Mouse (Mus musculus) layer of hippocampus, postnatal 25 days (tissue): ENCODE measurements around the gene Gm10188. TPM values are rescaled to one million over a fixed set of nuclear protein-coding genes. Genes with fewer than 3 reads are reported as not detected.

Experiments
- DNase-seq, 2 experiments: peaks; one replicate each; pipeline ENCODE4 v3.0.0; 2022; ENCODE audit warnings: mixed read lengths in 2 of 2, low spot score in 1 of 2; ENCODE audit errors: extremely low spot score in 1 of 2
- total RNA-seq, 2 experiments: library from RNA; stranded (reverse); gene quantifications; 2 replicates each; pipeline ENCODE4 v1.2.3; 2021

Gene Gm10188
- not detected for total RNA-seq

DNA sequence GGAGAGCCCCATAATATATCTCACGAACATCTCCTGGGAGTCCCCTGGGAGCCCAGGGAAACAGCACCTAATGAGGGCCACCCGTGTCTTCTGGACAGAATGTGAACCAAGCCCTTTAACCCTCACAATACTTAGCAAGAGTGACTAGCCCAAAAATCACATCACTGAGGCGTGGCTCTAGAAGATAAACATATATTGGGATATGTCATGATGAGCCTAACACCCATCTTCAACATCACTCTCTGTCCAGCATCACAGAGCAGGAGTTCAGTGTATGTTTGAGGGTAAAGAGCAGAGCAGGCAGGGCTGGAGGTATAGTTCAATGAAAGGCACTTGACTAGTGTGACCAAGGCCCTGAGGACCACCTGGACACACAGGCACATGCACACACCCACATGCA lies at the start of gene Gm10188:
Gene Gm10188, minus strand, starts transcription at position 101 of the 400 bp plus-strand sequence.
- no peak for DNase-seq

DNA sequence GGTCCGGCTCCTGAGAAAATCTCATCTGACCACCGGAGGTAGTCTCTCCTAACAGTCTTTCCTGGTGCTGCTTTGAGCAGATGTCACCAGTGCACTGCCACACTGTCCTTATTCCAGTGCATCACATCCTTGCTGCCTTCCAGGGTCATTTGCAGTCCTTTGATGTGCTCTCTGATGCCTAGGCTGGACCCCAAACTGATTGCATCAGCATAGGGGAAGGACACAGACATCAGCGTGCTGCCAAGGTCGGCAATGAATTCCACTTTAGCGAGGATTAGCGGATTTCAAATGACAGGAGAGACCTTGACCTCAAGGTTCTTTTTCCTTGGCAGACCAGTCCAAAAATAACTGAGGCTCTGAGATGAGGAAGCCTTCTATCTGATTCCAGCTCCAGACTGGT lies 47.6 kb upstream of the Gm10188 start:
- no peak for DNase-seq

DNA sequence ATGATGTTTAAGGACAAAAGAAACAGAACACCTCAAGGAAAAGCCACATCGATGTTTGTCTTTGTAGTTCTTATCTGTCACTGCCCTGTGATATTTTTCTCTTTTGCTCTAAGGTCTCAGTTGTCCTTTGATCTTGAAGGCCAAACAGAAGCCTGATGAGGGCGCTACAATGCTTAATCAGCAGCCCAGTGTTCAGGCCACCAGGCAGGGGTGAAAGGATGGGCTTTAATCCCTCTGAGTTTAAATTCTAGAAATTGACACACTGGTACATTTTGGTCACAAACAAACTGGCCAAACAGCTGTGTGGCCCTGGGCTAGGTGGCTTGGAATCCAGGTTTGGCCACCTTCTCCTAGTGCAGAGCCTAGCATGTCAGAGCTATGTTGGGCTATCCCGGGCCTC lies 47.1 kb upstream of the Gm10188 start:
- DNase-seq, result no peak

DNA sequence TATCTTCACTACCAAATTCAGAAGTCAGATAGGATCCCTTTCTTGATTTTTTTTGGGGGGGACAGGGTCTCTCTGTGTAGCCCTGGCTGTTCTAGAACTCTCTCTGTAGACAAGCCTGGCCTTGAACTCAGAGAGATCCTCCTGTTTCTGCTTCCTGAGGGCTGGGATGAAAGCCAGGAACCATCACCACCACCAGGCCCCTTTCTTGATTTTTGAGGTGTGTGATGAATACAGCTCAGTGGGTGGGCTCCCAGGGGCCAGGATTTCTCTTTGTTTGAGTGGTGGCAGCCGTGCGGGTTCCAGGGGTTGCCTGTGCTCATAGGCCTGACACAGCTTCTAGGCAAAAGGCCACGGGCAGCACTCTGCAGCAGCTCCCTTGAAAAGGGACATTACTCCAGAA lies 41.7 kb upstream of the Gm10188 start:
- DNase-seq, result no peak

DNA sequence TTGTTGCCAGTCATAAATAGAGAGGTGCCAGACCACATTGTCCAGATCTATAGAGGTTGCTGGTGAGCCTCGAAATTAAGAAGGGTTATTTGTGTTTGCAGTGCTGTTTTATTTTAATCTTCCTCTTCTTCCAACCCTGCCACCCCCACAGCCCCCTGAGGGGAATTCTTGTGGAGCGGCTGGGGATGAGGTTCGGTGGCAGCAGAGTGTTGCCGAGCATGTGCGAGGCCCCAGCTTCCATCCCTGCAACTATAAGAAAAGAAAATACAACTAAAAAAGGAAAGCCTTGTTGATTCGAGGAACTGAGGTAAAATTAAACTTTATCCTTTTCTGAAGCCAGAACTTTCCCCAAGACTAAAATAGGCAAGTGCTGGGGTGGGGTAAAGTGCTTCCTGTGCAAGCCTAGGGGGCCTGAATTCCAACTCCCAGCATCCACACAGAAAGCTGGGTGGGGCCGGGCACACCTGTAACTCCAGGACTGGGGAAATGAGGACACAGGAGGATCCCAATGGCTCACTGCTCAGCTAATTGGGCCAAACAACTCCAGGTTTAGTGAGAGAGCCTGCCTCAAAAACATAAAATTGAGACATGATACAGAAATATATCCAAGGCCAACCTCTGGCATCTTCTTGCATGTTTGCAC lies 39.0 kb upstream of the Gm10188 start:
- DNase-seq, result no peak

DNA sequence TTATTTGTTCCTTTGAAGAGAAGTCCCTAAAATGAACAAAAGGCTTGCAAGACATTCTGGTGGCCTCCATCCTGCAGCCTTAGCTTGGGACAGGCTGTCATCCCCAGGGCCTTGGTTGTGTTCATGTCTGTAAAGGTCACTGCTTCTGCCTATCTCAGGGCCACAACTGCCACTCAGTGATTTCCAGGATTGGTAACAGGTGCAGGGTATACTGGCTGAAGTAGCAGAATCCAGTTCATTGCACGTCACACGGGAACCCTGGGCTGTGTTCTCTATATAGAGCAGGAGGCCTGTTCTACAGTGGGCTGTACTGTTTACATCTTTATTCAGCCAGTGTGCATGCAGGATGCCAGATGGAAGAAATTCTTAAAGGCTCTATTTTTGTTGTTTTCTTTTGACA lies 38.4 kb upstream of the Gm10188 start:
- DNase-seq, result no peak

DNA sequence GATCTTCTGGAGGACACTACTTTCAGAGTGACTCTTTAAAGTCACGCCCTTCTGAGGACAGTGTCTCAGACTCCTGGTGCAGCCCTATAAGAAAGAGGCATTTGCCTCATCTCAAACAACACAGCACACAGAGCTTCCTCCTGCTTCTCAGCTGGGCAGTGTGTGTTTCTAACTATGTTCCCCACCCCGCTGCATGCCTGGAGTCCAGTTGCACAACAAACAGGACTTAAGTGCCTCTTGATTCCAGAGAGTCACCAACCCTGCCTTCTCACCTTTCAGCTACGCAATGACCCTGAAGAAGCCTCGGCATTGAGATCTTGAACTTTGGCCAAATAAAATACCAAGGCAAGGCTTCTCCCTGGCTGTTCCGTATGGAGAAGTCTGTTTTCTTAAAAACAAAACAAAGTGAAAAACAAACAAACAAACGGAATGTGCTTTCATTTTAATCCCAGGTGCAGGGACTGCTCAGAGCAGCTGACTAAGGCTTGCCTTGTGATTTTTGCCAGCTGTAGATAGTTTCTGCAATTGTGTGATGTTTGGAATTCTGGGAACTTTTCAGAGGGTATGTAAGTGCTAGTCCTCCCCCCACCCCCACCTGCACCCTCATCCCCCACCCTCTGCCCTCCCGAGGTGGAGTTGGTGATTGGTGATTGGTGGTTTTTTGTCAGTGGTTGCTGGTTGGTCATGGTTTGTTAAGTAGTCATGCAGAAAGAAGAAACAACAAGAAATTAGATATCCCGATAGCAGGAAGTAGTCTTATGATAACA lies 37.4 kb upstream of the Gm10188 start:
- no peak for DNase-seq

DNA sequence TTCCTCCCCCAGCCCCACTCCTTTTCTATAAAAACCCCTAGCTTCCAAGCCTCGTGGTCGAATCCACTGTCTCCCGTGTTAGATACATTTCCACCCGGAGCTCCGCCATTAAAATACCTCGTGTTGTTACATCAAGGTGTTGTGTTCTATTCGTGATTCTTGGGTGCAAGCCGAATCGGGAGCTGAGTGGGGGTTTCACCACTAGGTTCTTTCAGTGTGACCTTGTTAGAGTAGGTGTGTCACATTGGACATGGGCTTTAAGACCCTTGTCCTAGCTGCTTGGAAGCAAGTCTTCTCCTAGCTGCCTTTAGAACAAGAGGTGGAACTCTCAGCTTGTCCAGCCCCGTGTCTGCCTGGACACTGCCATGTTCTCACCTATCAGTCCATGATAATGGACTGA lies 36.4 kb upstream of the Gm10188 start:
- DNase-seq, result no peak

DNA sequence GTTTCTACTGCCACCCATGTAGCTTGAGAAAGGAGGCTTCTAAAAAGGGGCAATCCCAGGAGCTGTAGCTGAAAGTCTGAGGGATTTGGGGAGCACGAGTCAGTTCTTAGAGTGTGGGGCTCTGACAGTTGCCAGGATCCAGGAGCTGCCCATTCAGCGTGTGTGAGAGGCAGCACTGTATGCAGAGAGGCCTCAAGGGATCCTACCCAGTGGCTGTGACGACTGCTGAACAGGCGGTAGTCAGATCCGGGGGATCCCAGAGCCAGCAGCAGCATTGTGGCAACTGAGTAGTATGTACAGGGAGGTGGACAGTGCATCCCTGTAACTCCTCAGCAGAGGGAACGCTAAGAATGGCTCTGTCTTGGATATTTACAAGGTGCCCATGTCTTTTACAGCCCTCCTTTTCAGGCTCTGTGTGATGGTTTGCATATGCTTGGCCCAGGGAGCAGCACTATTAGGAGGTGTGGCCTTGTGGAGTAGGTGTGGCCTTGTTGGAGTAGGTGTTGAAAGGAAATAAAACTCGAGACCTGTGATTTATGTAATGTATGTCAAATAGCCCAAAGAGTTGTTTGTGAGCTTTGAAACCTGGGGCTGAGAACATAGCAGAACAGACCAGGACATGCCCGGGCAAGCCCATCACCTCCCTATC lies 35.8 kb upstream of the Gm10188 start:
- no peak for DNase-seq

DNA sequence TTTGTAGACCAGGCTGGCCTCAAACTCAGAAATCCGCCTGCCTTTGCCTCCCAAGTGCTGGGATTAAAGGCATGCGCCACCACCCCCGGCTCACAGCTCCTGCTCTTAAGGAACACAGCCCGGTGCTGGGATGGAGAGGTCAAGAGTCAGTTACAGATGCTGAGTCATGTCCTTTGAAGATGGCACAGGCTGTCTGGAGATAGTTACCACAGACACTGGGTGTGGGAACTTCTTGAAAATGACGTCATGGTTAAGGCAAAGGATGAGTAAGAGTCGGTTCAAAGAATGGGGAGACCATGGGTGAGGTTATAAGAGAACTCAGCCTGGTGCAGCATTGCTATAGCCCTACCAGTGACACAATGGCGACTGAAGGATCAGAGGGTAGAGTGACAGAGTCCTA lies 35.0 kb upstream of the Gm10188 start:
- DNase-seq, result no peak

DNA sequence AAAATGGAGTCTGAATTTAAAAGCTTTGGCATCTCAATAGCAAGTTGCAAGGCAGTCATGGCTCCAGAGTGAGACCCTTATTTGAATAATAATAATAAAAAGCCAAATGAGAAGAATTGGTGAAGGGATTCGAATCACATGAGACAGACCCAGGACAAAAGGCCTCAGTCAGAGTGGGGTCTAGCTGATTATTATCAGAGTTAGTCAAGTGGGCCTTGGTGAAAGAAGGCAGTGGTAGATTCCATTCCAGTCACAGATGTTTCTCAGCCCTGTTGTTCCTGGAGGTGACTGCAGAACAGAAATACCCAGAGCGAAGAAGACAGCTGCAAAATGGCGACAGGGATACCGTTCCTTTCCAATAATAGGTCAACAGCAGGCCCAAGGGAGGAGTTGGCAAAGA lies 34.1 kb upstream of the Gm10188 start:
- DNase-seq, result no peak

DNA sequence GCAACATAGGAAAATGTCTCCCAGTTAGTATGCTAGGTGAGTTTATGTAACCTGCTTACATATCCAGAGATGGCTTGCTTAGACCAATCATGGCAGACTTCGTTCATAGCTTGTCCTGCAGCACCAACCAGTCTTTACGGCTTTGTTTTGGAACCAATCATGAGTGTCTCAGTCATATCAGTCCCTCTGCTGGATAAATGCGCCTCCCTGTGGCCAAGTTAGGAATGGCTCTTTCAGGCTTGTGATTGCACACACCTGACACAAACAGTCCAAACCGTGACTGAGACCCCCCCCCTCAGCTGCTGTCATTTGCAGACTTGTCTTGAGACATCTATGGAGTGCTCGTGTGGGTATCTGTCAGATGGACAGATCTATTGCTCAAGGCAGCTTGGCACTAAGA lies 31.5 kb upstream of the Gm10188 start:
- no peak for DNase-seq

DNA sequence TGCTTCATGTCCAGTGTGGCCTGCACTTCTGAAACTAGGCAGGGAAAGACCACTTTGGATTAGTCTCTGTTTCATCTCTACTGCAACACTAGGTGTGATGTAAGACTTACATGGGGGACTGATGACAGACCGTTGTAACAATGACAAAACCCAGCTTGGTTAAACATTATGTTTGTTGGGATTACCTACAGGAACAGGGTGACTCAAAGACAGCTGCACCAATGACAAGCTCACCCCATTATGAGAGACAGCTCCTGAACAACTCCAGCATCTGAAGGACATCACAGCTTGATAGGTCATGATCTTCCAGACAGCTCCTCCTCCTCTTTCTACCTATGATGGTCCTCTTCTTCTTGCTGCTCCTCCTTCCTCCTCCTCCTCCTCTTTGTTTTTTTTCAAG lies 30.8 kb upstream of the Gm10188 start:
- no peak for DNase-seq

DNA sequence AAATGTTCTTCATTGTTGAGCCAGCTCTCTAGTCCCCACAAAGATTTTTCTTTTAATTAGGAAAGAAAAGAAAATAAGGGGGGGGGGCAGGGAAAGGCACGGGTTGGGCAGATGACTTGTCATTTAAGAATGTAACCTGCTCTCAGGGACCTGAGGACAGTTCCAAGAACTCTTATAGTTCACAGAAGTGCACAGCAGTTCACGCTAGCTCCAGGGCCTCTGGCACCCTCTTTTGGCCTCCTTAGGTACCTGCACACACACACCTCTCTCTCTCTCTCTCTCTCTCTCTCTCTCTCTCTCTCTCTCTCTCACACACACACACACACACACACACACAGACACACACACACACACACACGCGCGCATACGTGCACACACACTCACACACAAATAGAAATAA lies 24.9 kb upstream of the Gm10188 start:
- DNase-seq, result no peak

DNA sequence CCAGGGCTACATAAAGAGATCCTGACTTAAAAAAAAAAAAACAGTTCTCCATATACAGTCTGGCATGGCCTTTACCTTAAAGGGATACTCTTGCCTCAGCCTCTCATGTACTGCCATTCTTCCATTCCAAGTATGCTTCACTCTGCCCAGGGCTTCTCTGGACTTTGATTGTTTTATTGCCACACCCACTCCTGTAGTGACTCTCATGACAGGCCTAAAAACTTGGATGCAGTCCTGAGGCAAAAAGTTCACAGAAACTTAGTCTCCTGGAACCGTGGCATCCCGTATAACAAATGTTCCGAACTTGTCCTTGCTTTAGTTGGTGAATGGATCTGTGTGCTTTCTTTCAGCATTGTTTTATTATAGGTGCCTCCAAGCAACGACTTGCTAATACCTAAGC lies 17.1 kb upstream of the Gm10188 start:
- DNase-seq, result no peak

DNA sequence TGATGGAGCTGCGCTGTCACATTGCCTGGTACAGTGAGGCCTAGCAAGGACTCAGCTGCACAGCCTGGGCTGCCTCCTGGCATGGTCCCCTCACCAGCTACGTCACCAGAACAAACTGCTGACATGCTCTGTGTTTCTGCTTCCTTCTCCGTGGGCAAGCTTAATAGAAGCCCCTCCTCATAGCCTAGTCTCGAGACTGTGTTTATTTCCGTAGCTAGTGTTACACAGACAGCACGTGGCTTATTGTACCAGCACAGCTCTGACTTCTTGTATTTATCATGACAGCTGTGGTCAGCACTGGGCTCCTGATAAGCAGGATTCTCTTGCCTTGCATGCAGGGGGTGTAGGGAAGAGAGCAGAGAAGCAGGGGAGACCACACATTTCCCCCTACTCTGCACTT lies 16.6 kb upstream of the Gm10188 start:
- no peak for DNase-seq

DNA sequence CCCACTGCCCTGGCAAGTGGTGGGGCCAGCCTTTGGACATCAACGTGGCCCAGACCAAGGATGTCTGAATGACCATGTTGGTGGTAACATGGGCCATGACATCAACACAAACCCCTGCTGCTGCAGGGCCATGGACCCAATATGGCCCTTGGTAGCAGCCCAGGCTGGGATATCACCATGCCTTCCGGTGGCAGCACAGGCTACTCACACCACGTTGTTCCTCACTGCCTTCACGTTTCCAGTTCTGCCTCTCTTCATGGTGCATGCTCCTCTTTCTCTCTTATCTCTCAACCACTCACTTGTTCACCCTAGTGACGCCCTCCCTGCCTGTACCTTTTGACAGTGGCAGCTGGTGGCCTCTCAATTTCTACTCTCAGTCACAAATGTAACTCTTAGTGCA lies 15.4 kb upstream of the Gm10188 start:
- no peak for DNase-seq

DNA sequence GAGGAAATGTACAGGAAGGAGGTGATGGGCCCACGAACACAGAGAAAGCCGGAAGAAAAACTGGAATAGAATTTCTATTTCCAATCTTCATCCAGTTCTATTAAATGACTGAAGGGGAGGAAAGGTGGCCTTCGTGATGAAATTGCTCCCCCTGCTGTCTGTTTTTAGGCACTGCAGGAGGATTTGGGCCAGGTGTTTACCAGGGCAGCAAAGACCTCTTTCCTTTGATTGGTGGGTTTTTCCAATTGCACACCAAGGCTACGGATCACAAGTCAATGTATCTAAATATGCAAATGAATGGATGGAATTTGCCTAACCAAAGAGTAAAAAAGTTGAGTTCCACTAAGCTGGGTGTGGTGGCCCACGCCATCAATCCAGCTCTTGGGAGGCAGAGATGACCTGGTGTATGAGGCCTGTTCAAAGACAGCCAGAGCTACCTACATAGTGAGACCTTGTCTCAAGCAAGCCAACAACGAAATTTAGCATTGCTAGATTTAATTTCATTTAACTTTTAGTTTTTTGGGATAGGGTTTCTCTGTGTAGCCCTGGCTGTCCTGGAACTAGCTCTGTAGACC lies 8.1 kb upstream of the Gm10188 start:
- DNase-seq, result peak; percentile 56 to 72

DNA sequence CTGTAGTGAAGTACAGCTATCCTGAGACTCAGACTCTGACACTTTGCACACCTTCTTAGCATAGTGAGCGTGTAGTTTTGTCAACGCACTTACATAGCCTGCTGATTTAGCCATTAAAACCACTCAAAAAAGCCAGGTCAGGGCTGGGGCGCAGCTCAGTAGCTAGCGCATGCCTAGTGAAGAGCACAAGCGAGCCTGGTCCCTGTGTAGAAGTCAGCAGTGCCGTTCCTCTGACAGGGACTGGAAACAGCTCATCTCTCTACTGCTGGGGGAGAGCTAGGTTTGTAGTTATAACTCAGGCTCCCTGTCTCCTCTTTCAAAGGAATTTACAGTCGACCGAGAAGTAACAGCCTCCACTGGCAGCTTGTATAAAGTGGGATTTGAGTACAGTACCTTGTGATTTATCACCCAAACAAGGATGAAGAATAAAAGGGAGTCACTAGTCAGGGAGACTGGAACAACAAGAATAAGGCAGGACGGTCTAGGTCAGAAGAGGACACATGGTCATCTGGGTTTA lies 5.2 kb upstream of the Gm10188 start:
- no peak for DNase-seq

DNA sequence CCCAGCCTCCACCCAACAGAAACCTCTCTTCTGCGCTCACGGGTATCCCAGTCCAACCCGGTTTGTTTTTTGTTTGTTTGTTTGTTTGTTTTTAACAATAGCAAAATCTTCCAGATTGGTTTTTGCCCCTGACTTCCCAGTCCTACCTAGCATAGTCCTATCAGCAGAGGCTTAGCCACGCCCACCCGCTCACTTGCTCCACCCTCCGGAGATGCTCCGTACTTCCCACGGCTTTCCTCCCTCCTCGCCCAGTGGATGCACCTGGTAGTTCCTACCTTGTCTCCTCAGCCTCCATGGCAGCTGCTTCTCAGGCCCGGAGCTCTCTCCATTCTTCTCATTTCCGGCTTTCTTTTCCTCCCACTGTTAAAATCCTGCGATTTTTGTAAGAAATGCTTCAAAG lies 4.0 kb upstream of the Gm10188 start:
- no peak for DNase-seq
